Mouse (Mus musculus) CD4-positive, CD25-positive, alpha-beta regulatory T cell, adult 9 weeks (primary cell): ENCODE measurements around the gene Sdhc. TPM values are rescaled to one million over a fixed set of nuclear protein-coding genes. Genes with fewer than 3 reads are reported as not detected.

Experiments used
- polyA plus RNA-seq: library from polyadenylated mRNA; unstranded; fragments of 100-300 nt; shearing (Covaris generic); gene quantifications from one replicate; pipeline ENCODE4 v1.2.1, GENCODE M21; 2017

Sdhc gene
- 179 TPM for polyA plus RNA-seq

DNA sequence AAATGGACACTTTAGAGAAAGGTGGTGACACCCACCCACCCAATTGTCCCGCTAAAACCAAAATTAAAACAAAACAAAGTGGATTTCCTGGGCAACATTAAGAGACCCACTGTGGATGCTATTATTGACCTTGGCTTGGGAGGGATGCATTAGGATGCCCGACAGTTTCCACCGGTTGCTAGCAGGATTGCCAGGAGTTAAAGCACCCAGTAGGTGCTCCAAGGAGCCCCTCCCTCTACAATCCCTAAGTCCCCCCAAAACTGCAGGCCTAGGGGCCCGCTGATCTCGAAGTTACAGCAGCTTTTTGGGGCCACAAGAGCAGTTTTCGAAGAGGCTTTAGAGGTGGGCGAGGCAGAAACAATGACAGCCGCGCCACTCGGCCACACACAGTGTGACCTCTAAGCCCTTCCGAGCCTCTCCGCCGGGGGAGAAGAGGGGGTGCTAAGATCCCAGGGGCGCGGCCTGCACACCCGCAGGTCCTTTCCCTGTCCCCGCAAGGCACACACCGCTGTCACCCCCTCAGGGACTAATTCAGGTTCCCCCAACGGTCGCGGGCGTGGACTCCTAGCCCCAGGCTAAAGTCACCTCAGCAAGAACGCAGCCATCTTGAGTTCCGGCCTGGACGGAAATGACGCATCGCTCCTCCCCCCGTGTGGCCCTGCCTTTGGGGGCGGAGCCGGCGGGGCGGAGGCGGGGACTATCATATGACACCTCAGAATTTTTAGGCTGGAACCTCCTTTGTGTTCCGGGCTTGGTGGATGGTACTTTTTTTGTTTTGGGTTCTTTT lies at the start of gene Sdhc, which contains the start of gene Mpz:
Gene Sdhc, minus strand, starts transcription at position 630 of the 787 bp plus-strand sequence.
Gene Mpz, plus strand, starts transcription at position 738 of the 787 bp plus-strand sequence.

DNA sequence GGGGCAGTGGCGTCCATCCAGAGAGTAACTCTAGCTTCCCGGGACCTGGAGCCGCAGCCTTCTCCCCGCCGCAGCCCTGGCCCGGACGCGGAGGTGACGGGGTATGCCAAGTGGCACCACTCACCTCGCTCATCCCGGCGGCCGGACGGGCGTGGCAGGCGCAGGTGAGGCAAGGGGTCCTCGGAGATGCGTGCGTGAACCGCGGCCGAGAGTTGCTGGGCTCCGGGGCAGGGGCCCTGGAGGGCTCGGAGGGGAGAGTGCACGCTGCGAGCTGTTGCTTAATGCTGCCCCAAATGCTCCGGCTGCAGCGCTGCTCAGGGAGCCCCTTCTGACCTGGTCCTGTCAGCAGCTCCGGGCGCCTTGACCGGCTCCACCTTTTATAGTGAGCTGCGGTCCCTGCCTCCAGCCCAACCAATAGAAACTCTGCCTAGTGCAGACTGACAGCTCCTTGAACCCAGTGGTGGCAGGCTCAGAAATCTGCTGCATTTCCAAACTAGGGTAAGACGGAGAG lies 45.5 kb upstream of the Sdhc start, which contains the start of gene Pcp4l1:
Gene Pcp4l1, minus strand, starts transcription at position 382 of the 511 bp plus-strand sequence.

DNA sequence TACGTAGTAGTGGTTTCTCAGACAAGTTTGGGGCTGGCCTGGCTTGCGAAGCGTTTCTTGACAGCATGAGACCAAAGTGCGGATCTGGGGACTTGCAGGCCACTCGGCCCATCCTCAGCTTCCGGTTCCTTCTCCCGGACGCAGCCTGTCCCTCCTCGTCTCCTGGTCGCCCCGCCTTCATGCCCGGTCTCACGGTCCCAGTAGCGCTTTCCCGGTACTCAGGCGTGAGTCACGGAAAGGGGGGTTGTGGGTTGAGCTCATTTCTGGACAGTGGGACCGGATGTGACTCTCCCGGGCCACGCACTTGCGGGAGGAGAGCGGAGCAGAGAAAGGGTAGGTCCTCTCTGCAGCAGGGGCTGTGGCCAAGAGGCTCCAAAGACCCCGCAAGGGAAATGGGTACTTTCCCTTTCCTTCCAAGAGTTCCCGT lies 36.5 kb downstream of the Sdhc start, which contains the start of gene Cfap126:
Gene Cfap126, plus strand, starts transcription at position 46 of the 427 bp plus-strand sequence.

Other genes with a start within 250 kb of the Sdhc start
- gene Fcrlb, start 237.7 kb downstream of the Sdhc start, polyA plus RNA-seq, result not detected
- 1.5 TPM for gene Fcrla, start 223.0 kb downstream of the Sdhc start, polyA plus RNA-seq
- 0.27 TPM for gene Fcgr2b, start 174.1 kb downstream of the Sdhc start, polyA plus RNA-seq
- gene Fcgr4, start 131.7 kb downstream of the Sdhc start, polyA plus RNA-seq, result 0.22 TPM
- 1.3 TPM for gene Fcgr3, start 85.7 kb downstream of the Sdhc start, polyA plus RNA-seq
- 2.0 TPM for gene Cfap126, start 36.7 kb downstream of the Sdhc start, polyA plus RNA-seq
- gene Mpz, start 108 bp upstream of the Sdhc start, polyA plus RNA-seq, result not detected
- gene Pcp4l1, start 45.7 kb upstream of the Sdhc start, polyA plus RNA-seq, result not detected
- gene Nr1i3, start 63.4 kb upstream of the Sdhc start, polyA plus RNA-seq, result 0.61 TPM
- 45.0 TPM for gene Tomm40l, start 71.9 kb upstream of the Sdhc start, polyA plus RNA-seq
- 0.62 TPM for gene Apoa2, start 74.5 kb upstream of the Sdhc start, polyA plus RNA-seq
- 7.1 TPM for gene Fcer1g, start 83.8 kb upstream of the Sdhc start, polyA plus RNA-seq
- not detected for gene Adamts4, start 99.8 kb upstream of the Sdhc start, polyA plus RNA-seq
- gene Ndufs2, start 100.8 kb upstream of the Sdhc start, polyA plus RNA-seq, result 197 TPM
- gene B4galt3, start 119.7 kb upstream of the Sdhc start, polyA plus RNA-seq, result 51.6 TPM
- gene Ppox, start 130.6 kb upstream of the Sdhc start, polyA plus RNA-seq, result 89.0 TPM
- gene Usp21, start 137.4 kb upstream of the Sdhc start, polyA plus RNA-seq, result 51.7 TPM
- gene Ufc1, start 144.4 kb upstream of the Sdhc start, polyA plus RNA-seq, result 77.9 TPM
- 38.2 TPM for gene Dedd, start 178.5 kb upstream of the Sdhc start, polyA plus RNA-seq
- 56.6 TPM for gene Nit1, start 195.0 kb upstream of the Sdhc start, polyA plus RNA-seq
- 123 TPM for gene Pfdn2, start 195.1 kb upstream of the Sdhc start, polyA plus RNA-seq
- not detected for gene Klhdc9, start 210.2 kb upstream of the Sdhc start, polyA plus RNA-seq
- not detected for gene Nectin4, start 219.5 kb upstream of the Sdhc start, polyA plus RNA-seq
- 258 TPM for gene Arhgap30, start 238.4 kb upstream of the Sdhc start, polyA plus RNA-seq